Mouse (Mus musculus) G1E (cell line): ENCODE results near the gene Prpf4b. TPM values are rescaled to one million over a fixed set of nuclear protein-coding genes. Genes with fewer than 3 reads are reported as not detected.
"Not testable (repeated sequence)": the region's sequence is repeated elsewhere in the genome, so short reads cannot be mapped to it uniquely, and the experiment has no call there.

Source experiments
- ATAC-seq: 2 replicates; pipeline ENCODE4 v1.8.0; 2016; ENCODE audit warnings: mild to moderate bottlenecking; ENCODE audit not compliant: insufficient number of reproducible peaks, poor library complexity, low FRiP score, severe bottlenecking; ENCODE audit errors: extremely low read depth
- DNase-seq: peaks from one replicate; pipeline ENCODE4 v3.0.0; 2012; ENCODE audit warnings: low spot score
- H3K27me3 ChIP-seq: 2 replicates; pipeline ENCODE4 v1.6.1; 2012; ENCODE audit warnings: mild to moderate bottlenecking, low read length, inconsistent platforms; ENCODE audit not compliant: insufficient read depth
- H3K36me3 ChIP-seq: replicated peaks from 2 replicates; pipeline ENCODE3; 2012; ENCODE audit warnings: mild to moderate bottlenecking, inconsistent platforms
- H3K4me1 ChIP-seq: 2 replicates; pipeline ENCODE4 v1.6.1; 2012; ENCODE audit warnings: low read depth, low read length, inconsistent platforms, mixed read lengths; ENCODE audit not compliant: insufficient read depth
- H3K4me3 ChIP-seq: 2 replicates; pipeline ENCODE4 v1.5.1; 2012; ENCODE audit warnings: low read depth, mild to moderate bottlenecking, inconsistent platforms, low read length, moderate library complexity, mixed read lengths
- H3K9me3 ChIP-seq: replicated peaks from 2 replicates; pipeline ENCODE4 v1.6.1; 2012; ENCODE audit warnings: inconsistent platforms
- CTCF ChIP-seq: IDR thresholded peaks from 2 replicates; pipeline ENCODE4 v1.5.1; 2012; ENCODE audit warnings: low read depth, low read length, inconsistent platforms, mixed read lengths
- GATA1 ChIP-seq: IDR thresholded peaks from 2 replicates; pipeline ENCODE4 v1.6.1; 2012; ENCODE audit warnings: borderline replicate concordance, low read length, inconsistent platforms, mixed read lengths
- GATA2 ChIP-seq: IDR thresholded peaks from 2 replicates; pipeline ENCODE4 v1.6.1; 2012; ENCODE audit warnings: low read depth, low read length, inconsistent platforms, borderline replicate concordance
- POLR2AphosphoS5 ChIP-seq: IDR thresholded peaks from 2 replicates; pipeline ENCODE4 v1.6.1; 2012; ENCODE audit warnings: low read depth, low read length, inconsistent platforms; ENCODE audit not compliant: insufficient replicate concordance
- TAL1 ChIP-seq: conservative IDR thresholded peaks from 2 replicates; pipeline ENCODE4 v1.6.1; 2012; ENCODE audit warnings: low read depth, low read length, inconsistent platforms, mixed read lengths
- polyA plus RNA-seq: library from polyadenylated mRNA; stranded (reverse); fragments of >175 nt; gene quantifications from 2 replicates; pipeline ENCODE4 v1.2.3, GENCODE M21; 2012
- total RNA-seq, 2 experiments: library from RNA; stranded (forward) in 1 of 2; stranded (reverse) in 1 of 2; fragments of 200-1000 nt in 1 of 2; fragments of >200 nt in 1 of 2; fragmentation: Nextera tagmentation in 1 of 2; gene quantifications; 2 replicates each; pipeline ENCODE4 v1.2.3; 2014 to 2017

The Prpf4b gene
- total and polyA plus RNA-seq, 3 experiments: 36.0 to 144 (median 136) TPM

DNA sequence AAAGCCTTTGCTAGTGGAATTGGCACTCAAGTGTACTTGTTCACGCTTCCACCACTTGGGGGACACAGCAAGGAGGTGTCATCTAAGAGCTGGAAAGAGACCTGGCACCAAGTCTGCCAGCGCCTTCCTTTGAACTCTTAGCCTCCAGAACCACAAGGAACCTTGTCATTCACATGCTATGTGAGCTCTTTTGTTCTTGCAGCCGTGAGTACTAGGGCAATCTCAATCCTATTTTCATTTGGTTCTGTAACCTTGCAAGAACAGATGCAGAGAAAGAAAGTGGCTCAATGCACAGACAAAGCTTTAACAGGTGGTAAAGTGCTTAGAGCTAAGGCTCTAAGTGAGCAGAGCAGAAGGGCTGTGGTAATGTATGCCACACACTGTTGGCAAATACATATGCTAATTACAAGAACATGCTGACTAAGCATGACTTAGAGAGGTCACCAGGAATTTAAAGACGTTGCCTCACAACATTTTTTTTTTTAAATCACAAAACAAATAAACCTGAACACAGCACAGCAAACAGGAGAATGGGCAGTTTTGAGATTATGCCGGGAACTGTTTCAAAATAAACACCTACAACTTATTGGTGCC lies 23.8 kb upstream of the Prpf4b start:
- Histone ChIP-seq H3K9me3 (peaks cover 28% of the 10 kb centered on the region), H3K27me3 (peaks cover 4% of the 10 kb centered on the region; the same call in 1 of the 2 replicates), H3K4me1 (peaks cover 10% of the 10 kb centered on the region), H3K36me3 (no peaks in the 10 kb centered on the region), H3K4me3 (no peak overlapping the region)
- no peak for DNase-seq
- TF ChIP-seq GATA2: no peak
- no peak for TF ChIP-seq TAL1
- TF ChIP-seq GATA1: no peak
- TF ChIP-seq CTCF: no peak
- TF ChIP-seq POLR2AphosphoS5: no peak
- ATAC-seq: no peak

DNA sequence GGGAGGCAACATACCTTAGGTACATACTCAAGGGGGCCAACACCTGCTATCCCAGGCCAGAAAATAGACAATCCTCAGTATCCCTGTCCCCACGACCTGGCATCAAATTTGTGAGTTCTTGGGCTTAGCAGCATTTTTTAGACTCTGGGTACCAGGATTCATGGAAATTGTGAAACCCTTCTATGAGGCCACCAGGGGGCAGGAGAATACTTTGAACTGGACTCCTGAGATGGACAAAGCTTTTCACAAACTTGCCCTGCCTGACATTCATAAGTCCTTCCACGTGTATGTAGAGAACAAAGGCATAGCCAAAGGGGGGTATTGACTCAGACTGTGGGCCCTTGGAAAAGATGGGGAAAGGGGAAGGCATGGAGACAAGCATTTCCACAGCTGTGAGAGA lies 17.6 kb upstream of the Prpf4b start:
- H3K4me3 ChIP-seq: no peak overlapping the region
- ATAC-seq (no peak), DNase-seq (no peak)
- H3K36me3 ChIP-seq: no peaks in the 10 kb centered on the region
- H3K4me1 ChIP-seq: no peaks in the 10 kb centered on the region
- H3K27me3 ChIP-seq: no peaks in the 10 kb centered on the region
- no peak for TF ChIP-seq POLR2AphosphoS5
- peaks cover 29% of the 10 kb centered on the region for H3K9me3 ChIP-seq

DNA sequence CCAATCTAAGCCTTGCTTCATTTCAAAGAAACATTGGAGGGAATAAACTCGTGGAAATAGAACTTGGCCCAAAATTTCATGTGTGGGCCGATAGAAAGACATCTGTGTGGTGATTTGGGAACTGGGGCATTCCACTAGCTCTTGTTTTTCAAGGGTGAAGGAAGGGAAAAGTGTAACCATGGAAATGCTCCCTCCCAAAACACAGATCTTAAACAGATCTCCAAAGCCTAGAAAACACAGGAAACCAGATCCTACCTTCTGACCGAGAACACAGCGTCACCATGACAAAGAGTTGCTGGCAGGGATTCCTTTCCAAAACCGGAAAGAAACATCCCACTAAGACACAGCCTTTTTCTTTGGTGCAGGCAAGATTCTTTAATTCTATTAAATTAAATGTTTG lies 15.7 kb upstream of the Prpf4b start:
- Histone ChIP-seq H3K4me1 (0 out of 2 replicates have a peak, but pooled peaks cover 1% of the 10 kb centered on the region), H3K36me3 (no peaks in the 10 kb centered on the region), H3K9me3 (peaks cover 17% of the 10 kb centered on the region), H3K27me3 (no peaks in the 10 kb centered on the region), H3K4me3 (no peak overlapping the region)
- DNase-seq (no peak), ATAC-seq (no peak)
- TF ChIP-seq CTCF (no peak), GATA1 (no peak), GATA2 (no peak), POLR2AphosphoS5 (no peak), TAL1 (no peak)

DNA sequence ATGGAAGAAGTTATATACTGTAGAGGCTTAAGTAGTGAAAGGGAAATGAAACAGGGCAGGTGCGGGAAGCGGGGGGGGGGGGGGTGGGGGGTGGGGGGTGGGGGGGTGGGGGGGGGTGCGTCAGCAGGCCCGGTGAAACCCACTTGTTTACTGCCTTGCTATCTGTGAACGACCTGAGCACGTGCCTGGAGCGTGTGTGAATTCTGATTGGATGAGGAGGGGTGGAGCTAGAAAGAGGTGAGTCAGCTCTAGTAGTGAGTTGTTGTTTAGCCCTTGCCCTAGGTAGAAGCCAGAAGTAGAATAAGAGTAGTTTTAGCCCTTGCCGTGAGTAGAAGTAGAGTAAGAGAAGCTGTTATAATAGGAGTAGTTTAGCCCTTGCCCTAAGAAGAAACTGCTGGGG lies 13.9 kb upstream of the Prpf4b start:
- not testable (repeated sequence) for H3K4me3 ChIP-seq, ATAC-seq, H3K36me3 ChIP-seq, H3K4me1 ChIP-seq, H3K27me3 ChIP-seq, H3K9me3 ChIP-seq, DNase-seq

DNA sequence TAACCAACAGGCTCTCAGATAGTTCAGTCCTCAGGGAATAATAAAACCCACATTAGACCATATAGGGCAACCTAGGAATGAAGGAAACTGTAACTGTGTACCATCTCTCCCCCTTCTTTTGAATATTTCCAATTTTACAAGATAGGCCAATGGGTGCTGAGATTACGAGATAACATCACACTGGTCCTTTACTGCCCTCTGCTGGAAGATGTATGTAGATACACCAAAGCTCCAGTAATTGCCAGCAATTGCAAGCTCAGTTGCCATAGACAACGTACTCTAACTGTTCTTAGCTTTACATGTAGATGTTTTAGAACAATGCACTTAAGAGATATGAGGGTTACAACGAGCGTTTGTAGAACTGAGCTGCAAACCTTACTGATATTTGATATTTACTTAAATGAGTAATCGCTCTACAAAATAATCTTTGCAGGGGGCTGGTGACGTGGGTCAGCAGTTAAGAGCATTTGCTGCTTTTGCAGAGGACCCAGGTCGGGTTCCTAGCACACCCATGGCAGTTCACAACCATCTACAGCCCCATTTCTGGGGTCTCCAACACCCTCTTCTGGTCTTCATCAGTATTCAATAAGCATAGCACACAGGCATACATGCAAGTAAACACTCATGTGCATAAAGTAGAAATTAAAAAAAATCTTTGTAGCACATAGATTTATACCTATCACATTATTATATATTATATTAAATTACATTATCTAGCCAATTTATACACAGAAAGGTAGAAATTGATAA lies 10.5 kb upstream of the Prpf4b start:
- Histone ChIP-seq H3K27me3 (peaks cover 9% of the 10 kb centered on the region; the same call in 1 of the 2 replicates), H3K9me3 (no peaks in the 10 kb centered on the region), H3K4me3 (no peak overlapping the region), H3K4me1 (0 out of 2 replicates have a peak, but pooled peaks cover 2% of the 10 kb centered on the region), H3K36me3 (no peaks in the 10 kb centered on the region)
- ATAC-seq: no peak
- peak; percentile 65 for TF ChIP-seq CTCF
- no peak for TF ChIP-seq POLR2AphosphoS5
- 0 out of 2 replicates have a peak, but pooled peaks have one; percentile 48 for TF ChIP-seq GATA2
- TF ChIP-seq TAL1: no peak
- TF ChIP-seq GATA1: no peak
- DNase-seq: peak; percentile 39

DNA sequence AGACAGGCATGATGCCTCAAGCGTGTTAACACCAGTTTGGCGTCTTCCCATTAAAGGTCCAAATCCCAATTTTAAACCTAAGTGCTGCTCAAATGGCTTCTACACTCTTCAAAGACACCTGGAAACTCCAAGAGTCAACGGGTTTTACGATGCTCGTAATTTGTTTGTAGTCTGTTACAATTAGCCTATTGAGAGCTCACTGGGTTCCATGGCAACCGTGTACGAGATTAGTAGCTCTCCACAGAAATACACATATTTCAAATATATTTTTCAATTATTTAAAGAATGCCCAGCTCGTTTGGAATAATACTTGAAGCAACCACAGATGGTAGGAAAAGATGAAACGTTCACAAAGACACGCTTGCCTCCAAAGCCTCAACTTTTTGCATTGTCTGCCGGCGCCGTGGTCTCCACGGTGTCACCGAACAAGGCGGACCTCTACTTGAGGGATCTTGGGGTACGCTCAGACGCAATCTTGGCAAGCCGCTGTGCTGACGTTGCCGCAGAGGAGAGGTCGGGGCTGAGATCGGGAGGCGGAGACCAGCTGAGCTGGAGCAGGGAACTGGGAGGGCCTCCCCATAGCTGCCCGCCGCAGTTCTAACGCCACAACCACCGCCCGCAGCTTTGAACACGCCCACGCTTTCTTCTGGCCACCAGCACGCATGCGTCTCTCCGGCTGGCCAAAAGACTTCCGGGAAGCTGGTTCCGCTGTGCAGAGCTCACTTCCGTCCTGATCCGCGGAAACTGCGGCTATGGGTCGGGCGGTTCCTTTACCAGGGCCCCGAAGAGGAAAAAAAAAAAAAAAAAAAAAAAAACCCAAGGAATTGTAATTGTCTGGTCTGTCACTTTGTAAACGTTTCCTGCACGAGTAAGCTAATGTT lies 1.1 kb upstream of the Prpf4b start:
- DNase-seq (peak; percentile 85), ATAC-seq (peak; percentile 90)
- H3K36me3 ChIP-seq: peaks cover 7% of the 10 kb centered on the region
- H3K4me1 ChIP-seq: peaks cover 19% of the 10 kb centered on the region
- no peaks in the 10 kb centered on the region for H3K27me3 ChIP-seq
- TF ChIP-seq GATA1 (no peak), TAL1 (no peak), GATA2 (no peak), POLR2AphosphoS5 (no peak), CTCF (no peak)
- H3K9me3 ChIP-seq: no peaks in the 10 kb centered on the region
- peak overlapping the region; percentile 96 for H3K4me3 ChIP-seq

DNA sequence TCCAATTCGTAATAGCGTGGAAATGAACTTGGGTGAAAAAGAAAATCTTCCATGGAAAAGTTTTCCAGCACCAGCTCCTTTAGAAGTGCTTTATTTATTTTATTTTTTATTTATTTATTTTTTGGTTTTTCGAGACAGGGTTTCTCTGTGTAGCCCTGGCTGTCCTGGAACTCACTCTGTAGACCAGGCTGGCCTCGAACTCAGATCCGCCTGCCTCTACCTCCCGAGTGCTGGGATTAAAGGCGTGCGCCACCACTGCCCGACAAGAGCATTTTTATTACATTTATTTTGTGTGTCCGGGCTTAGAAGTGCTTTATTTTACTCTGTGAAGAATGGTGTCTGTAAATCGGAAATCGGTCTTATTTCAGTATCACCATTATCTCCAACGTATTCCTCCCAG lies 366 bp upstream of the Prpf4b start:
- DNase-seq, H3K27me3 ChIP-seq, H3K9me3 ChIP-seq, ATAC-seq: not testable (repeated sequence)
- peaks cover 14% of the 10 kb centered on the region for H3K36me3 ChIP-seq
- H3K4me1 ChIP-seq: peaks cover 26% of the 10 kb centered on the region
- peak overlapping the region; percentile 96 for H3K4me3 ChIP-seq
